Mouse (Mus musculus): Measurements from ENCODE around the gene Trim31.
A peak's percentile ranks its signal among the peaks of the same experiment; 100 is the strongest.

DNA sequence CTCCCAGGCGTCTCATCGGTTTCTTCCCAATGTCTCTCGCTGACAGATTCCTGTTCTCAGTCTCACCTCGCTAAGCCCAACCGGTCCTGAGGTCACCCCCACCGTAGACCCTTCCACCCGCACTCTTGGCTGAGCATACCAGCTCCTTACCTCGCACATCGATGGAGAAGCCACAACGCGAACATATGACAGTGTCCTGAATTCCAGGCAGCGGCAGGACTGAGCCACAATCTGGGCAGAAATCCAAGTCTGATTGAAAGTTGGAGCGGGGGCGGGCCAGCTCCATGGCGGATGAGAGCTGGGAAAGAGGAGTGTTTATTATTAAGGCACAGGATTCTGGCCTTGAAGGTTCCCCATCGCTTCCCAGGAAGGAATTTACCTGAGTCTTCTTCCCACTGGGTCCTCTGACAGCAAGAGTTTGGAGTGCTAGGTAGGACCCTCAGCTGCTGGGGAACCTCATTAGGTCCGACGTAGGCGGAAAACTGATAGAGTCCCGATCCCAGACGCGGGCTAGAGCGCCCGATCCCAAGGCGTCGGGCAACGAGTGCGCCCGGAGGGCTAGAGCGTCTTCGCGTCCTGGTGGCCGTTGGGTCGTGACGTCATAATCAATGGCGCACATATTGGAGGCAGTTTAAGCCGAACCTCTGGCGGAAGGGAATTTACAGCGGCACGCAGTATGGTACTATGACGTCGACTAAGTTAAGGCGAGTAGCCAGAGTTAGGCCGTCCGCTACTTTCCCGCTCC, 60.3 kb downstream of the Trim31 start, which contains the start of the genes Znrd1 and Znrd1as:
- TF ChIP-seq CEBPB (IDR thresholded peaks at IDR 0.05; ENCODE audit: low read depth) = no peak
- no peak for TF ChIP-seq CTCF (IDR thresholded peaks at IDR 0.05; ENCODE audit: control insufficient read depth, insufficient read depth, insufficient read length)
- no peak for TF ChIP-seq MYOG (IDR thresholded peaks at IDR 0.05; ENCODE audit: control insufficient read depth, extremely low read depth, insufficient read length)
- no peak for TF ChIP-seq MYOD1 (IDR thresholded peaks at IDR 0.05; ENCODE audit: control insufficient read depth, insufficient read length, low read depth)
- peak; percentile 66 for TF ChIP-seq MAX (IDR thresholded peaks at IDR 0.05)
- no peak for TF ChIP-seq USF1 (IDR thresholded peaks at IDR 0.05; ENCODE audit: low read depth)

Data from C2C12 (cell line).